Mouse (Mus musculus) T-cell, adult 2 months (primary cell): ENCODE measurements around the gene Prkar2b.

Source experiments
- DNase-seq: peaks from one replicate; pipeline ENCODE4 v3.0.0; 2022; ENCODE audit warnings: low spot score

Gene Prkar2b

DNA sequence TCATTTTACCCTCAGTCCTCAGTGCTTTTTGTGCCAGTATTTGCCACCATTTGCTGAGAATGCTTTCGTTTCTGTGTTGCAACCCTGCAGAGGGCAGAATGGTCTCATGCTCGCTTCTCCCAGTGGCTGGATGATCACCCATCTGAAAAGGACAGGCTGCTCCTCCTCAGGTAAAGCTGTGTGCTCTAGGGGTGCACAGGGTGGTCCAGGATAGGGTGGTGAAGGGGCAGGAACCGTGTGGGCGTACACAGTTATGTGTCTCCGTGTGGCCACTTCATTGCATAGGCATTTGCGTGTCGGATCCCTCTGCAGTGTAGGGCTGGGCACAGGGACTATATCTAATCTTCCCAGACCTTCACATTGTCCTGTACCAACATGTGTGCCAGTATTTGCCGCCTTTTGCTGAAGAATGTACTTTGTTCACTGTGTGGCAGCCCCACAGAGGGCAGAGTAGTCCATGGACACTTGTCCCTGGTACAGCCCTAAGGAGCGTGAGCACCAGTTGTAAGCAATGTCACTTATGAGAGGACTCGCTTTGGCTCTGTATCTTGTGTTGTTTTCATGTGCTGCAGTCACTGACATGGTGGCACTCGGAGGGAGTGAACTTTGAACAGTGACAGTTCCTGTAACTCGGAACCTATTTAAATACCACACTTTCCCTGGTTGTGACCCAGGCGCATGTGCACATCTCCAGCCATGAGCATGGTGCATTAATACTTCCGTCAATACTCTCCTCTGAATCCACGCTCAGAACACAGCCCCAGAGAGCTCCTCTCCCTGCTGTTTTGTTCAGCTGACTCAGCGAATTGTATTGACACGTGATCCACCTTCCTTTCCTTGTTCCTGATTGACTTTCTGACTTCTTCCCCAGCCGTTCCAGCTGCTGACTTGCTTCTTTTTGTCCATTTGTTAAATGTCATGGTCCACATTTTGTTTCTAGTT lies 140.4 kb downstream of the Prkar2b start:
- no peak for DNase-seq

DNA sequence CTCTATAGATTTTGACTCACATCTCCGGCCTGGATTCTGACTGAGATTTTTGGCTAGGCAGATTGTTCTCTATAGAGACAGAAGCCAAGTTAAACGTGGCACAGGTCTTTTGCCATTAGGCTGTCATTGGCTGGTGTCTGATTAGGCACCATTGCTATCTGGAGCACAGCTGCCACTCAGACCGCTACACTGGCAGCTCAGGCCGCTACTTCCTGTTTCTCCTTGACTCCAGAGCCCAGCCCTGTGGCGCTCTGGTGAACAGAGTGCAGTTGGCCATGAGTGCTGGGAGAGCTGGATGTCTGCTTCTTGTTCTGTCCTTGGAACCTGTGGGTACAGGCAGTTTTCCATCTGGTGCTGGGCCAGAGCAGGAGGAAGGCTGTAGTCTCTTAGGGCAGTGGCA lies 143.9 kb downstream of the Prkar2b start:
- no peak for DNase-seq

DNA sequence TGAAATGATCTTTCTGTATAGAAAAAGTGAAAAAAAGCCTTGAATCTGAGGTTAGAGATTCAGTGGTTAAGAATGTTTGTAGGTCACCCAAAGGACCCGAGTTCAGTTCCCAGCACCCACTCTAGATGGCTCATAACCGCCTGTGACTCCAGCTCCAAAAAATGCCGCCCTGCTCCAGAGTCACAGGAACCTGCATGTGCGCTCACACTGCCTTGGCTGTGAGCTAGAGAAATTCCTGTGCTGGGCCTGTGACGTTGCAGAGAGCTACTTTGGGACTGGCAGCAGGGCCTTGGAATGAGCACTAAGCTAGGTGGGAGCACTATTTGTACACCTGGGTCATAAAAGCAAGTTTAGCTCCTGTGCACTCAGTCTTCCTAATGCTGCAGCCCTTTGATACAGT lies 144.4 kb downstream of the Prkar2b start:
- DNase-seq = no peak

DNA sequence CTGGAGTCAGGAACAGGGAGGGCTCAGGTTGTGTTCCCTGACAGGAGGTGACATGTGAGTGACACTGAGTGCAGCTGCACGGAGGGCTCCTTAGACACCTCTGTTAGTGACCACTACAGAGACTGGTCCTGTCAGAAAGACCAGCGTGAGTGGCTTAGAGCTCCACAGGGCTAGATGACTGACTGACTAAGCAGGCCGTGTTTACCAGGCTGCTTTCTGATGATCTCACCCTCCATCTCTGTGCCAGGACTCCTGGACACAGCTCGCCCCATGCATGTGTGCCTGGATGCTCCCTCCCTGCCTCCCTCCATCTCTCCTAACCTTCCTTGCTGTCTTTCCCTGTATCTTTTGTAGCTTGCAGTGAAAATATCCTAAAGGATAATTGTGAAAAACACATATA lies 147.5 kb downstream of the Prkar2b start:
- no peak for DNase-seq

DNA sequence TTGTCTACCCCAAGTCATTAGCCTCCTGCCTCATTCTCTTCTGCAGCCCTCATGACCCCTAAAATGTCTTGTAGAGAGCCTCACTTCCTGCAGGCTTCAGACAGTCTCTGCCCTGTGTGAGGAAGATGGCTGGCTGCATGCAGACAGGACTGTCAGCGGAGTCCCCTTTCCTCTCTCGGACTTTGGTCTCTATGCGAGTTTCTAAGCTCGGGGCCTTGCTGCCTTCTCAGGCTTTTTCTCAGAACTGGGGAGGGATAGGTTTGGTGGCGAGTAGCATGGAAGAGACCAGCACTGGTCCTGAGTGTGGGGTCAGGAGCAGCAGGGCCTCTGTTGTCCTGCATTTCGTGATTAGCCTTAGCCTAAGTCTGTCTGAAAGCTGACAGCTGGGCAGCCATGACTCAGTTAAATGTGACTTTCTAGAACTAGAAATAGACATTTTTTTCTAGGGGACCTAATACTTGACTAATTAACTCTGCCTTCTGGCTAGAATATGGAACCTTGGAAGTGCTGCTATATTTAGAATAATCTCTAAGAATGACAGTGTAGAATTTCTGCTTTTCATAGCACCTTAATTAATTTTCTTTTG lies 148.0 kb downstream of the Prkar2b start:
- DNase-seq = no peak
